Mouse (Mus musculus): ENCODE data around the gene Cpne9. TPM values are rescaled to one million over a fixed set of nuclear protein-coding genes. Genes with fewer than 3 reads are reported as not detected.

Gene Cpne9
- polyA plus RNA-seq, 1 experiment from 2014 or later: not detected

DNA sequence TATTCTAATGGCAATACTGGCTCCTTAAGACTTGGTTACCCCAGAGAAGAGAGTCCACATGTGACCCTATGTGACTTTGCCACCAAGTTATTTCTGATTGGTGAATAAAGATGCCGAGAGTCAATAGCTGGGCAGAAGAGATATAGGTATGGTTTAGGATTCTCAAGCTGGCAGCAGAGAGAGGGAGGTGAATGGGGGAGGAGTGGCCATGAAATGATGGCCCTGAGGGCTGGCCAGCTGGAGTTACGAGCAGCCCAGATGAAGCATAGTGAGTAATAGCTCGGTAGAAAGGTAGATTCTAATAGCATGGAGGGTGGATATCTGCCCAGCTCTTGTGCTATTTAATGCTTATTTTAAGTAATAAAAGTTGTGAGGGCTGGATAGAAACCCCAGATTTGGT lies 70.7 kb downstream of the Cpne9 start:
- Histone ChIP-seq H3K27ac (replicated peaks) (no peak overlapping the region), H3K36me3 (ENCODE audit: control insufficient read depth, insufficient read depth, low read length) (no peaks in the 10 kb centered on the region), H3K4me3 (ENCODE audit: low read depth, low read length) (no peak overlapping the region), H3K4me2 (replicated peaks; ENCODE audit: low read depth) (no peak overlapping the region), H3K27me3 (ENCODE audit: control insufficient read depth, insufficient read depth, low read length) (no peaks in the 10 kb centered on the region), H3K9me3 (ENCODE audit: control insufficient read depth, low read length) (no peaks in the 10 kb centered on the region), H3K9ac (ENCODE audit: low read length) (no peak overlapping the region), H3K4me1 (replicated peaks; ENCODE audit: control insufficient read depth, insufficient read depth) (no peaks in the 10 kb centered on the region)
- no peak for DNase-seq (ENCODE audit: low spot score)
- TF ChIP-seq EP300 (optimal IDR thresholded peaks at IDR 0.05) (no peak), CTCF (IDR thresholded peaks at IDR 0.05; ENCODE audit: low read depth) (no peak)
- no peak for ATAC-seq (ENCODE audit: low FRiP score, low TSS enrichment)
- WGBS: 76% methylated on average over 3 of the region's 3 CpGs

- Histone ChIP-seq H3K27ac (replicated peaks) (no peak overlapping the region), H3K9me3 (ENCODE audit: control insufficient read depth, low read length) (no peaks in the 10 kb centered on the region), H3K4me2 (replicated peaks; ENCODE audit: low read depth) (no peak overlapping the region), H3K4me1 (replicated peaks; ENCODE audit: control insufficient read depth, insufficient read depth) (no peaks in the 10 kb centered on the region), H3K27me3 (ENCODE audit: control insufficient read depth, insufficient read depth, low read length) (no peaks in the 10 kb centered on the region), H3K9ac (ENCODE audit: low read length) (no peak overlapping the region), H3K4me3 (ENCODE audit: low read depth, low read length) (no peak overlapping the region), H3K36me3 (ENCODE audit: control insufficient read depth, insufficient read depth, low read length) (no peaks in the 10 kb centered on the region)
- no peak for DNase-seq (ENCODE audit: low spot score)
- ATAC-seq (ENCODE audit: low FRiP score, low TSS enrichment): no peak
- TF ChIP-seq EP300 (optimal IDR thresholded peaks at IDR 0.05) (no peak), CTCF (IDR thresholded peaks at IDR 0.05; ENCODE audit: low read depth) (no peak)
- 54% methylated on average over 3 of the region's 3 CpGs for WGBS
These were observed 71.6 kb downstream of the Cpne9 start for GRCm38 (mm10) chr6:113353696-113354095.

Other genes with a start within 250 kb of the Cpne9 start
- 33.6 and 34.0 TPM in 2 replicates for gene Thumpd3, start 236.1 kb upstream of the Cpne9 start, polyA plus RNA-seq (2015; fragmentation: Nextera tagmentation; extraction: Ambion mirVana)
- 34.6 and 35.9 TPM in 2 replicates for gene Setd5, start 204.9 kb upstream of the Cpne9 start, polyA plus RNA-seq (2015; fragmentation: Nextera tagmentation; extraction: Ambion mirVana)
- 0.84 and 0.93 TPM in 2 replicates for gene Lhfpl4, start 86.9 kb upstream of the Cpne9 start, polyA plus RNA-seq (2015; fragmentation: Nextera tagmentation; extraction: Ambion mirVana)
- 20.3 and 20.6 TPM in 2 replicates for gene Mtmr14, start 44.5 kb upstream of the Cpne9 start, polyA plus RNA-seq (2015; fragmentation: Nextera tagmentation; extraction: Ambion mirVana)
- 6.5 and 6.6 TPM in 2 replicates for gene Brpf1, start 24.8 kb downstream of the Cpne9 start, polyA plus RNA-seq (2015; fragmentation: Nextera tagmentation; extraction: Ambion mirVana)
- 6.8 and 7.8 TPM in 2 replicates for gene Ogg1, start 44.7 kb downstream of the Cpne9 start, polyA plus RNA-seq (2015; fragmentation: Nextera tagmentation; extraction: Ambion mirVana)
- gene Camk1, start 61.7 kb downstream of the Cpne9 start, polyA plus RNA-seq (2015; fragmentation: Nextera tagmentation; extraction: Ambion mirVana): 52.7 and 52.9 TPM in 2 replicates
- gene Tada3, start 95.6 kb downstream of the Cpne9 start, polyA plus RNA-seq (2015; fragmentation: Nextera tagmentation; extraction: Ambion mirVana): 21.3 and 23.8 TPM in 2 replicates
- 314 and 317 TPM in 2 replicates for gene Arpc4, start 95.8 kb downstream of the Cpne9 start, polyA plus RNA-seq (2015; fragmentation: Nextera tagmentation; extraction: Ambion mirVana)
- gene Ttll3, start 107.0 kb downstream of the Cpne9 start, polyA plus RNA-seq (2015; fragmentation: Nextera tagmentation; extraction: Ambion mirVana): 1.2 TPM in 2 replicates
- 11.8 and 12.9 TPM in 2 replicates for gene Rpusd3, start 137.0 kb downstream of the Cpne9 start, polyA plus RNA-seq (2015; fragmentation: Nextera tagmentation; extraction: Ambion mirVana)
- 31.0 and 31.2 TPM in 2 replicates for gene Cidec, start 153.5 kb downstream of the Cpne9 start, polyA plus RNA-seq (2015; fragmentation: Nextera tagmentation; extraction: Ambion mirVana)
- gene Jagn1, start 160.3 kb downstream of the Cpne9 start, polyA plus RNA-seq (2015; fragmentation: Nextera tagmentation; extraction: Ambion mirVana): 69.2 and 69.6 TPM in 2 replicates
- 25.5 and 30.6 TPM in 2 replicates for gene Il17re, start 176.2 kb downstream of the Cpne9 start, polyA plus RNA-seq (2015; fragmentation: Nextera tagmentation; extraction: Ambion mirVana)
- gene Il17rc, start 189.1 kb downstream of the Cpne9 start, polyA plus RNA-seq (2015; fragmentation: Nextera tagmentation; extraction: Ambion mirVana): 70.1 and 73.6 TPM in 2 replicates
- 11.1 and 12.1 TPM in 2 replicates for gene Creld1, start 201.0 kb downstream of the Cpne9 start, polyA plus RNA-seq (2015; fragmentation: Nextera tagmentation; extraction: Ambion mirVana)
- 0.36 and 0.42 TPM in 2 replicates for gene Prrt3, start 219.6 kb downstream of the Cpne9 start, polyA plus RNA-seq (2015; fragmentation: Nextera tagmentation; extraction: Ambion mirVana)
- 78.4 and 78.5 TPM in 2 replicates for gene Emc3, start 249.3 kb downstream of the Cpne9 start, polyA plus RNA-seq (2015; fragmentation: Nextera tagmentation; extraction: Ambion mirVana)
- gene Fancd2, start 249.4 kb downstream of the Cpne9 start, polyA plus RNA-seq (2015; fragmentation: Nextera tagmentation; extraction: Ambion mirVana): 1.6 and 1.9 TPM in 2 replicates